Mouse (Mus musculus): ENCODE measurements at regions not wholly inside any gene's neighbourhood (a gene's known extent, or its start where the extent isn't known, plus 50 kb on each side); places are given as distances from the start of the nearest gene placed in this dataset.

DNA sequence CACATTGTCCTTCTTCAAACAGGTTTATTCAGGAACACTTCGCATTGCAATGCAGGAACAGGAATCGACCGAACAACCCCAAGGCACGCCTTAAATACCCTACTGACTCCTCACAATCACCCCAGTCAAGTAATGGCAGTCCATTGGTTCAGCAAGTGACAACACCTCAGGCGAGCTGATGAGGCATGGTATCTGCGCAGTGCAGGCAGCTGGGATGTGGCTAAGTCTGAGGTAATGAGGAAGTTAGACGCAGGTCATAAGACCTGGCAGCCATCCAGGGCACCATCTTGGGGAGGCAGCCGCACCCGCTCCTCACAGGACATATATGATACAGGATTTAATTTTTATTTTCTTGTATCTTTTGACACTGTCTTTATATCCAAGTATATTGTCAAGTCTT lies 1251.6 kb downstream of the Basp1 start:
- Histone ChIP-seq H3K9ac (replicated peaks) (no peak overlapping the region), H3K9me3 (no peaks in the 10 kb centered on the region), H3K36me3 (no peaks in the 10 kb centered on the region), H3K27me3 (no peaks in the 10 kb centered on the region), H3K4me2 (replicated peaks) (no peak overlapping the region), H3K4me3 (no peak overlapping the region), H3K4me1 (no peaks in the 10 kb centered on the region), H3K27ac (replicated peaks) (no peak overlapping the region)
- WGBS: 94% methylated on average over 9 of the region's 9 CpGs
- ATAC-seq (ENCODE audit: low FRiP score, low read depth): no peak

DNA sequence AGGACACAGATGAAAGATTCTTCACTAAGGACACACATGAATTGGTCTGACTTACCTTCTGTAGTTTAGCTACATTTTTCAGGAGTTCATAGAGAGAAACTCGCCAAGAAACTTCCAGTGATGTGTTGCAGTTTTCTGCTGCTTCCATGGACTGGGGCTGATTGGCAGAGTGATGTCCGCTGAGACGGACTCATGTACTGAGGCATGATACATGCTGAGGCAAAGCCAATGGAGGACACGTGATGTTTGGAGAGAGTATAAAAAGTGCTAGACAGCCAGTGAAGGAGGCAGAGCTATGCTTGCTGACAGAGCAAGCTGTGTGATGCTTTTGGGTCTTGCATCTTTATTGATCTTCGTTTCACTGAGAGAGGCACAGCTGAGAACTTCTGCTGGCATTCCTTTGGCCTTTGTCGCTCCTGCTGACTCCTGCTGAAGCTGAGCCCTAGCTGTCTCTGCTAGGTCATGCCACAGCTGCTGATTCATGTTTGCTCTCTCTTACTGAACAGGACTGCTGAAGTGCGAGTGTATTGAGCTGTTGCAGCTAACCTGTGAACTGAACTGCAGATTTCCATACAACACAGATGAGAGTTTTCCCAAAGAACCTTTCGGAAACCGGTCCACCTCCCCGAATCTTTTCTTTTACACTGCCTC lies 1255.7 kb downstream of the Basp1 start:
- no peaks in the 10 kb centered on the region for H3K36me3 ChIP-seq
- WGBS: 81% methylated on average over 10 of the region's 10 CpGs
- H3K4me3 ChIP-seq: no peak overlapping the region
- ATAC-seq (ENCODE audit: low FRiP score, low read depth): no peak
- no peaks in the 10 kb centered on the region for H3K4me1 ChIP-seq
- no peak overlapping the region for H3K27ac ChIP-seq (replicated peaks)
- no peaks in the 10 kb centered on the region for H3K9me3 ChIP-seq
- H3K4me2 ChIP-seq (replicated peaks): no peak overlapping the region
- H3K9ac ChIP-seq (replicated peaks): no peak overlapping the region
- H3K27me3 ChIP-seq: no peaks in the 10 kb centered on the region

DNA sequence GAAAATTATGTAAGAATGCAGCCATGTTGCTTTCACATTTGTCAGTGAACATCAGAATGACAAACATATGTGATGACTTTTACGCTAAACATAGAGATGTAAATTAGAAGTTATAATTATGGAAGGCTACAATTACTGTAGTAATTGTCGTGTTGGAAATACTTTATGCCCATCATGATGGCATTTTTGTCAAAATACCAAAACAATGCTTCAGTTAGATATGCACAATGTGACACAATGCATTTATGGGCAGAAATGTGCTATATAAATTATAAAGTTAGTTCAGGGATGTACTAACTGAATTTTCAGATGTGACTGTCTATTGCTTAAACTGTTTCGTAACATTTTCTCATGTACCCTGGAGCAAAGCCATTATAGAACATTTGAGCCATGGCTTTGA lies 1259.3 kb downstream of the Basp1 start:
- Histone ChIP-seq H3K9me3 (no peaks in the 10 kb centered on the region), H3K4me2 (replicated peaks) (no peak overlapping the region), H3K4me1 (no peaks in the 10 kb centered on the region), H3K36me3 (no peaks in the 10 kb centered on the region), H3K4me3 (no peak overlapping the region), H3K27me3 (no peaks in the 10 kb centered on the region), H3K9ac (replicated peaks) (no peak overlapping the region), H3K27ac (replicated peaks) (no peak overlapping the region)
- no peak for ATAC-seq (ENCODE audit: low FRiP score, low read depth)
- 88% methylated on average over 3 of the region's 3 CpGs for WGBS

DNA sequence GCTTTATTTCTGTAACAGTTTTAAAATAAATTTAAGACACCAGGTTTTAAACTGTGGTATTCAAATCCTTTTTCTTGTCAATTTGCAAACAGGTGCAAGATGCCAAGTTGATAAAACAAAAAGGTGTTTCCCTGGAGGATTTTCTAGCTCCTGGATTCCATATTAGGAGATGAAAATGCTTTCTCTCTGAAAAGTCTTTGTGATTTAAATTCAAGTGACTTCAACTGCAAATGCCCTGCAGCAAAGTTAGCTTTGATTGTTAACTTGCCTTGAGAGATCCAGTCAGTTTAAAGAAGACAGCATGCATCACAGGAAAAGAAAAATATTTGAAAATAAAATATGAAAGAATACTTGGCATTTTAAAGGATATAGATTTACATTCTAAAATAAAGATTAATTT lies 1289.3 kb downstream of the Basp1 start:
- Histone ChIP-seq H3K4me1 (no peaks in the 10 kb centered on the region), H3K27ac (replicated peaks) (no peak overlapping the region)
- no peak for ATAC-seq (ENCODE audit: low FRiP score, low read depth)

GRCm38 (mm10) chr15:24086267-24086666 lies 1327.3 kb downstream of the Basp1 start:
- ATAC-seq (ENCODE audit: low FRiP score, low read depth): no peak
- Histone ChIP-seq H3K9me3 (no peaks in the 10 kb centered on the region), H3K4me2 (replicated peaks) (no peak overlapping the region), H3K4me1 (no peaks in the 10 kb centered on the region), H3K4me3 (no peak overlapping the region), H3K27ac (replicated peaks) (no peak overlapping the region), H3K27me3 (no peaks in the 10 kb centered on the region), H3K36me3 (no peaks in the 10 kb centered on the region), H3K9ac (replicated peaks) (no peak overlapping the region)
- 83% methylated on average over 5 of the region's 5 CpGs for WGBS

More for the DNA sequence above, 1289.3 kb downstream of the Basp1 start:
- Histone ChIP-seq H3K4me3 (no peak overlapping the region), H3K9me3 (no peaks in the 10 kb centered on the region), H3K36me3 (no peaks in the 10 kb centered on the region), H3K27me3 (no peaks in the 10 kb centered on the region), H3K9ac (replicated peaks) (no peak overlapping the region), H3K4me2 (replicated peaks) (no peak overlapping the region)

GRCm38 (mm10) chr15:24053197-24053596 lies 1360.4 kb downstream of the Basp1 start:
- peak; percentile 89 for ATAC-seq (ENCODE audit: low FRiP score, low read depth)
- Histone ChIP-seq H3K4me1 (no peaks in the 10 kb centered on the region), H3K9ac (replicated peaks) (no peak overlapping the region), H3K4me2 (replicated peaks) (no peak overlapping the region), H3K27ac (replicated peaks) (no peak overlapping the region), H3K4me3 (no peak overlapping the region), H3K36me3 (no peaks in the 10 kb centered on the region), H3K9me3 (no peaks in the 10 kb centered on the region), H3K27me3 (no peaks in the 10 kb centered on the region)
- WGBS: 65% methylated on average over 3 of the region's 3 CpGs

- no peak overlapping the region for H3K9ac ChIP-seq (replicated peaks)
- H3K4me1 ChIP-seq: no peaks in the 10 kb centered on the region
- ATAC-seq (ENCODE audit: low FRiP score, low read depth): 0 out of 2 replicates have a peak, but pooled peaks have one; percentile 19
- 47% methylated on average over 2 of the region's 2 CpGs for WGBS
- H3K36me3 ChIP-seq: no peaks in the 10 kb centered on the region
- H3K9me3 ChIP-seq: no peaks in the 10 kb centered on the region
- H3K4me2 ChIP-seq (replicated peaks): no peak overlapping the region
- no peak overlapping the region for H3K27ac ChIP-seq (replicated peaks)
- no peak overlapping the region for H3K4me3 ChIP-seq
- H3K27me3 ChIP-seq: no peaks in the 10 kb centered on the region
Observed at GRCm38 (mm10) chr15:24040847-24041246, 1372.7 kb downstream of the Basp1 start.

DNA sequence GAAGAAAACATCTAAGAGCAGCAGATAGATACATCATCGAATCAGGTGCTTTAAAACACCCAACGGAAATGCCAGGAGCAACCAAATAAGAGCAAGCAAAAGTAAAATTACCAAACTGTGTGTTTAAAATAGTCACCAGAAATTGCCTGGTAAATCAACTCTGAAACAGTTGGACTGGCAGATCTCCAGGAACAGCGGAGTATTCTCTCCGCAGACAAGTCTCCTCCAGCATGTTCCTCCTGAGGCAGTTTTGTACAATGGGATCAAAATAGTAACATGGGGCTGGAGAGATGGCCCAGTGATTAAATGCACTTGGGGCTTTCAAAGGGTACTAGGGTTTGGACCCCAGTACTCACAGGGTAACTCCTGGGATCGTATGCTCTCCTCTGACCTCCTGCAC lies 1374.4 kb downstream of the Basp1 start:
- no peaks in the 10 kb centered on the region for H3K36me3 ChIP-seq
- H3K4me1 ChIP-seq: no peaks in the 10 kb centered on the region
- H3K27me3 ChIP-seq: no peaks in the 10 kb centered on the region
- no peaks in the 10 kb centered on the region for H3K9me3 ChIP-seq
- no peak overlapping the region for H3K27ac ChIP-seq (replicated peaks)
- no peak overlapping the region for H3K4me2 ChIP-seq (replicated peaks)
- WGBS: 89% methylated on average over 5 of the region's 5 CpGs
- H3K9ac ChIP-seq (replicated peaks): no peak overlapping the region
- no peak for ATAC-seq (ENCODE audit: low FRiP score, low read depth)
- H3K4me3 ChIP-seq: no peak overlapping the region

DNA sequence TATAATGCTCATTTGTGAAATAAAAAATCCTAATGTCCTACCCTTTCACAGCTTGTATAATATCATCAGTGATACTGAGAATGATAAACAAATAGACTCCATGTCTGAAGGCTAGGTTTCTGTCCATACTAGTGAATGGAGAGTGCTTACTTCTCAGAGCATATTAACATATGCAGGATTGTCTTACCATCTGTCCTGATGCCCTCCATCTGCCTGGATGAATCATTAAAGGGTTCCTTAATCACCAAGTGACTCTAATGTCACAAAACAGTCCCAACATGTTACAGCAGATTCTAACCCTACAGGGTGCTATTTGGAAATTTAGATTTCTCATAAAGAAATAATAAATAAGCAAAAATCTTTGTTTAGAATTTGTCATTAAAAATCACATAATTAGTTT lies 1391.4 kb downstream of the Basp1 start:
- H3K27ac ChIP-seq (replicated peaks): no peak overlapping the region
- no peaks in the 10 kb centered on the region for H3K4me1 ChIP-seq
- no peak overlapping the region for H3K9ac ChIP-seq (replicated peaks)
- no peak overlapping the region for H3K4me2 ChIP-seq (replicated peaks)
- H3K36me3 ChIP-seq: no peaks in the 10 kb centered on the region
- no peak overlapping the region for H3K4me3 ChIP-seq
- no peak for ATAC-seq (ENCODE audit: low FRiP score, low read depth)
- no peaks in the 10 kb centered on the region for H3K27me3 ChIP-seq
- H3K9me3 ChIP-seq: no peaks in the 10 kb centered on the region

DNA sequence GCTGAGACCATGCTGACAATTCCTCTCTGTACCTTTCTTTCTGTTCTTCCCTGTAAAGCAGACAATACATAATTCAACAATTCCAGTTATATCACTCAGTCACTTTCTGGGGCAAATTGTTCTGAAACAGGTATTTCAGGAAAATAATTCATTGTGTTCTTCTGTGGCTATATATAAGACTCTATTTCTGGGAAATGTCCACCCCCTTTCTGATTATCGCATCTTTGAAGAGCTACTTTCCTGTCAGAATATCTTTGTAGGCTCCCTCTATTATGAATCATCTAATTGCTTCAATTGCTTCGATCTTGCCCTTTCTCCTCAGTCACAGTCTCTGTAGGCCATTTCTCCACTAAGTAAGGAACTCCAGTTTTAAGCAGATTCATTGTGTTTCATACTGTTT lies 1408.9 kb downstream of the Basp1 start:
- no peak overlapping the region for H3K4me3 ChIP-seq
- no peaks in the 10 kb centered on the region for H3K9me3 ChIP-seq
- no peak for ATAC-seq (ENCODE audit: low FRiP score, low read depth)
- H3K9ac ChIP-seq (replicated peaks): no peak overlapping the region
- no peaks in the 10 kb centered on the region for H3K4me1 ChIP-seq
- H3K4me2 ChIP-seq (replicated peaks): no peak overlapping the region
- no peaks in the 10 kb centered on the region for H3K36me3 ChIP-seq
- no peaks in the 10 kb centered on the region for H3K27me3 ChIP-seq
- no peak overlapping the region for H3K27ac ChIP-seq (replicated peaks)
- WGBS: 87% methylated on average over 2 of the region's 2 CpGs

DNA sequence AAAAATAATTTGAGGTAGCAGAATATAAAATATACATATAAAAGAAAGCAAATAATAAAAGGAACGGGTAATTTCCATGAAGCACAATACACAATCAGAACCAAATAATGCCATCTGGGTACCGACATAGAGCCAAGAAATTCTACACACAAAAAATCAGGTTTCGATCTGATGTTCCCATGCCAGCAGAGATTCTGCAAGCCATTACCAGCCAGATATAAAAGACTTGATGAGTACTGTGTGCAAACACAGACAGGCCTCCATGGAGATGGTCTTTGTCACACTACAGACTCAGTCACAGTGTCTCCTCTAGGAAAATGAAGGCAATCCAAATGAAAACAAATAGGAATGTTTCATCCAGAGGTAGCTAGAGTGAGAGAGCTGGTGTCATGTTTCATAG lies 1430.7 kb downstream of the Cdh18 start:
- no peak overlapping the region for H3K4me2 ChIP-seq (replicated peaks)
- WGBS: 89% methylated on average over 3 of the region's 3 CpGs
- ATAC-seq (ENCODE audit: low FRiP score, low read depth): no peak
- no peaks in the 10 kb centered on the region for H3K27me3 ChIP-seq
- no peaks in the 10 kb centered on the region for H3K4me1 ChIP-seq
- H3K36me3 ChIP-seq: no peaks in the 10 kb centered on the region
- no peak overlapping the region for H3K27ac ChIP-seq (replicated peaks)
- H3K4me3 ChIP-seq: no peak overlapping the region
- H3K9me3 ChIP-seq: no peaks in the 10 kb centered on the region
- H3K9ac ChIP-seq (replicated peaks): no peak overlapping the region

Measured in midbrain, embryonic 12.5 days (tissue).